Mouse (Mus musculus): Measurements from ENCODE around the gene Fam198a. TPM values are rescaled to one million over a fixed set of nuclear protein-coding genes. Genes with fewer than 3 reads are reported as not detected.

The Fam198a gene
- total RNA-seq, 2 experiments from 2014 or later: 3.7 to 4.3 TPM

- DNase-seq (ENCODE audit: low spot score in 2 of 2): no peak
- intact Hi-C loops (cut with DNase I): no loop called here
Observed at GRCm38 (mm10) chr9:121924901-121925560, 25.8 kb upstream of the Fam198a start.

- no peak for DNase-seq (ENCODE audit: low spot score in 2 of 2)
- intact Hi-C loops (cut with DNase I): no loop called here
Observed at GRCm38 (mm10) chr9:121925959-121926358, 24.8 kb upstream of the Fam198a start.

GRCm38 (mm10) chr9:121926634-121927405, 24.0 kb upstream of the Fam198a start:
- intact Hi-C loops (cut with DNase I): no loop called here
- DNase-seq (ENCODE audit: low spot score in 2 of 2): no peak

- no peak for DNase-seq (ENCODE audit: low spot score in 2 of 2)
- intact Hi-C loops (cut with DNase I): no loop called here
Observed at GRCm38 (mm10) chr9:121927721-121928120, 23.1 kb upstream of the Fam198a start.

- DNase-seq (ENCODE audit: low spot score in 2 of 2): peak; percentile 78 to 85
- intact Hi-C loops (cut with DNase I): no loop called here
Observed at GRCm38 (mm10) chr9:121928498-121928897, 22.3 kb upstream of the Fam198a start.

- intact Hi-C loops (cut with DNase I): no loop called here
- peak in 1 of 2 experiments; percentile 32 for DNase-seq (ENCODE audit: low spot score in 2 of 2)
Observed at GRCm38 (mm10) chr9:121934856-121935255, 15.9 kb upstream of the Fam198a start.

- intact Hi-C loops (cut with DNase I): no loop called here
- no peak for DNase-seq (ENCODE audit: low spot score in 2 of 2)
Observed at GRCm38 (mm10) chr9:121936952-121937351, 13.8 kb upstream of the Fam198a start.

GRCm38 (mm10) chr9:121937451-121937864, 13.3 kb upstream of the Fam198a start:
- no peak for DNase-seq (ENCODE audit: low spot score in 2 of 2)

GRCm38 (mm10) chr9:121937944-121938355, 12.8 kb upstream of the Fam198a start:
- intact Hi-C loops (cut with DNase I): no loop called here
- DNase-seq (ENCODE audit: low spot score in 2 of 2): no peak

More at GRCm38 (mm10) chr9:121937451-121937864, 13.3 kb upstream of the Fam198a start:
- intact Hi-C loops (cut with DNase I): no loop called here

GRCm38 (mm10) chr9:121943005-121943404, 7.8 kb upstream of the Fam198a start:
- intact Hi-C loops (cut with DNase I): no loop called here
- no peak for DNase-seq (ENCODE audit: low spot score in 2 of 2)

GRCm38 (mm10) chr9:121943628-121944027, 7.2 kb upstream of the Fam198a start:
- DNase-seq (ENCODE audit: low spot score in 2 of 2): no peak
- intact Hi-C loops (cut with DNase I): no loop called here

GRCm38 (mm10) chr9:121947784-121948183, 3.0 kb upstream of the Fam198a start:
- intact Hi-C loops (cut with DNase I): loop anchor here (1.0 kb wide), 2 partner anchors 35 to 38 kb away; no protein-coding TSS in a partner anchor
- DNase-seq (ENCODE audit: low spot score in 2 of 2): peak; percentile 81 to 85

- DNase-seq (ENCODE audit: low spot score in 2 of 2): peak; percentile 11 to 62
- intact Hi-C loops (cut with DNase I): loop anchor here (1.0 kb wide), 1 partner anchor 34 kb away; no protein-coding TSS in a partner anchor
Observed at GRCm38 (mm10) chr9:121948431-121948830, 2.4 kb upstream of the Fam198a start.

- DNase-seq (ENCODE audit: low spot score in 2 of 2): no peak
- intact Hi-C loops (cut with DNase I): no loop called here
Observed at GRCm38 (mm10) chr9:121951114-121951423, 281 bp downstream of the Fam198a start.

- no peak for DNase-seq (ENCODE audit: low spot score in 2 of 2)
- intact Hi-C loops (cut with DNase I): no loop called here
Observed at GRCm38 (mm10) chr9:121952596-121952995, 1.8 kb downstream of the Fam198a start.

- intact Hi-C loops (cut with DNase I): no loop called here
- no peak for DNase-seq (ENCODE audit: low spot score in 2 of 2)
Observed at GRCm38 (mm10) chr9:121959966-121960635, 9.3 kb downstream of the Fam198a start.

GRCm38 (mm10) chr9:121964941-121965340, 14.2 kb downstream of the Fam198a start:
- DNase-seq (ENCODE audit: low spot score in 2 of 2): no peak
- intact Hi-C loops (cut with DNase I): no loop called here

- DNase-seq (ENCODE audit: low spot score in 2 of 2): no peak
- intact Hi-C loops (cut with DNase I): no loop called here
Observed at GRCm38 (mm10) chr9:121968258-121968657, 17.5 kb downstream of the Fam198a start.

GRCm38 (mm10) chr9:121969841-121970381, 19.1 kb downstream of the Fam198a start:
- intact Hi-C loops (cut with DNase I): no loop called here
- no peak for DNase-seq (ENCODE audit: low spot score in 2 of 2)

- intact Hi-C loops (cut with DNase I): no loop called here
- DNase-seq (ENCODE audit: low spot score in 2 of 2): no peak
Observed at GRCm38 (mm10) chr9:121973207-121973606, 22.4 kb downstream of the Fam198a start.
